Mouse (Mus musculus) embryonic stem cell, embryonic (primary cell): ENCODE data around the gene Fga.

Experiments used
- CTCF ChIA-PET, 4 experiments: fragments of 300-600 bp in 2 of 4; fragments of 350-600 bp in 2 of 4; sonication (Branson Sonifier 250); formaldehyde crosslinking; loops; one replicate each; lab custom pipeline; 2022; ENCODE audit warnings: inconsistent platforms in 2 of 4; lab: Charles Lee
- POLR2A ChIA-PET, 4 experiments: fragments of 300-600 bp in 2 of 4; fragments of 350-600 bp in 2 of 4; sonication (Branson Sonifier 250); formaldehyde crosslinking; loops; one replicate each; lab custom pipeline; 2022; ENCODE audit warnings: antibody characterized with exemption in 4 of 4, inconsistent platforms in 1 of 4; lab: Charles Lee

The Fga gene

DNA sequence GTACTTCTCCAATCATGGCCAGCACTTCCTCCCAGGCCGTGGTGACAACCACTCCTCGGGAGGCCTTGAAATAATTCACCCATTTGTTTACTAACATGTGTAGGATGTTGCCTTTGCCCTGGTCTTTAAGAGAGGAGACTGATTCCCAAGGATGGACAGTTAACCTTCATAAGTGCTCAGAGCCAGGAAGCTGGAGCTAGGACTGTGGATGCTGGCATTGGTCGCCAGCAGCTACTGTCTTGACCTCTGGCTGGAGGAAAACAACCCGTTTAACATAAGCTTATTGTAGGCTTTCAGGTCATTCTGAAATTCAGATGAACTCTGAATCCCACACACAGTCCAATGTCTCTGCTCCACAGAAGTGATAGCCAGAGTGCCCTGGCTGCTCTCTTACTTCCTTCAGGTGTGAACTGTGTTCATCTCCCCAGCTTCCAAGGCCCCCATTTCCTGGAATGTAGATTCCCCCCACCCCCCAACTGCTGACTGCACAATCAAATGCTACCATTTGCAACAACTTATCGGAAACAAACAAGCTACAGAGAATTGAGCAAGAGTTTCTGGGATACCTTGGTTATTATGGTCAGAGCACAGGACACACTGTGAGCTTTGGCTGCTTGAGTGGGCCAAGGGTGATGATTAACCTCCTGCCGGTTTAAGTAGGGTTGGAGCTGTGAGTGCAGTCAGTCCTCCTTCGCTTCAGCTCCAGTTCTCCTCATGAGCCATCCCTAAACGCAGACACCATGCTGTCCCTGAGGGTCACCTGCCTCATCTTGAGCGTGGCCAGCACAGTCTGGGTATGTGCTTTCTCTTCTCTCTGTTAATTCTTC lies at the start of gene Fga:
Fga (plus strand) TSS at position 602 of the 827 bp plus-strand sequence.
- ChIA-PET CTCF (interaction anchor here in 1 of 4 experiments (1.3 kb wide), 1 partner anchor 28 kb away, joined by 3 read pairs; no protein-coding TSS in a partner anchor), POLR2A (interaction anchor here in 2 of 4 experiments (0.6 to 2.2 kb wide), 5 partner anchors 9 to 240 kb away, joined by 3 to 5 read pairs (median 3); partner anchors contain the start of gene Plrg1 (in 1 of the 2))

DNA sequence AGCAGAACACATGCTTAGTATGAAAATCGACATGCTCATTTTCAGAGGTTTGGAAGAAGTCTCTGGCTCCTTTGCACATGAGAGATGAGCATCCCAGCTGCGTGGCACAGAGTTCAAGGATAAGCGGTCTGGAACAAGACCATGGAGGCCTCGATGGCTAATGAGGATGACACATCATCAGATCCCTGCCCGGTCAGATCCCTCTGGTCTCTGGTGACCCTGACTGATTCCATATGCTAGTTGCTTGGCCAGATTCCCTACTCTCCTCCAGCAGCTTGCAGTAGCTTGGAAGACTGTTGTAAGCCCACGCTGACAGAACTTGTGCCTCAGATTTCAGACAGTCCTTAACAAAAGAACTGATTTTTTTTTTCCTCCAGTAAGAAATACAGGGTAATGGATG lies 45.1 kb upstream of the Fga start:
- ChIA-PET POLR2A (no interaction called here), CTCF (no interaction called here)

DNA sequence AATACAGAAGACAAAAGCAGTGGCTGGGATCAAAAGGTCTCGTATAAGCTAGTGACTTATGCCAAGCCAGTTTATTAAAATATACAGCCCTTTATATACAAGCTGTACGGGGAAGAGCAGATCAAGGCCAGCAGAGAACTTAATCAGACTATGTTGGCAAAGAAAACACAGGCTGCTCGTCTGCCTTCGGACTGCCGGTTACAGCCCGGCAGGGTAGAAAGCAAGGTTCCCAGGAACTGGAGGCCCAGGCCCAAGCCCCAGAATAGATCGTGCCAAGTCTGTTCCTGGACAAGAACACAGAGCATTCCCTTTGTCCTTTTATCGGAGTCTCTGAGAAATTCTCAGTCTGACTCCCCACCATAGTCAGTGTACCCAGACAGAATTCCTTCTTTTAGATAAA lies 44.0 kb upstream of the Fga start:
- ChIA-PET POLR2A (no interaction called here), CTCF (interaction anchor here in 2 of 4 experiments (0.6 kb wide), 3 partner anchors 11 to 65 kb away, joined by 3 to 4 read pairs (median 3); no protein-coding TSS in a partner anchor)

DNA sequence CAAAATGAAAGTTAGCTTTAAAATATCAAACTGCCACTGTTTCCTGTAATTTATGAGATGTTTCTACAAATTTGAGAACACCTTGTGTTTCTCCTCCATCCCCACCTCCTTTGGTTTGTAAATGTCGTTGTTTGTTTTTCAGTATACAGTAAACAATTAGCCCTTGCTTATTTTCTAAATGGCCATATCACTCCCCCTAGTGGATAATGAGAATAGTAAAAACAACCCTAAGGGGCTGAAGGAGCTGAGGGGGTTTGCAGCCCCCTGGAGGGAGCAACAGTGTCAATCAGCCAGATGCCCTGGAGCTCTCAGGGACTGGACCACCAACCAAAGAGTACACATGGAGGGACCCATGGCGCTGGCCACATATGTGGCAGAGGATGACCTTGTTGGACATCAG lies 41.0 kb upstream of the Fga start:
- CTCF ChIA-PET = interaction anchor here in 3 of 4 experiments (0.5 to 1.8 kb wide), 10 partner anchors 10 to 1779 kb away, joined by 3 to 8 read pairs (median 3); no protein-coding TSS in a partner anchor
- POLR2A ChIA-PET = interaction anchor here in 2 of 4 experiments (0.9 to 1.8 kb wide), 3 partner anchors 10 to 81 kb away, joined by 3 to 4 read pairs (median 3); partner anchors contain the start of gene Plrg1 (in 1 of the 2)

DNA sequence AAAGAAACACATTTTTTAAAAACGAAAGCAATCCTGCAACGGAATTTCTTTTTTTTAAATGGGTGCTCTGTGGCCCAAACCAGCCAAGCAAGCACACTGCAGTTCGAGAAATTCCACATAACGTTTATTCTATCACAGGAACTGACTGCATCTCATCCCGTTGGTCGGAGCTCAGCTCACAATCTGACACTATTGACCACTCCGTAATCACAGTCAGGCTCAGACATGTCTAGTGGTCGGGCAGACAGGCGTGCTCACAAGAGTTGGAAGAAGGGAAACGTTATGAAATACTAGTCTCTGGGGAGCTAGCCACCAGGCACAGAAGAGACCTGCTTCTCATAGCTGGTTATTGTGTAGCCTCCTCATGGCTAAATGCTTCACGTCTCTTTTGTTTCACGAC lies 33.9 kb upstream of the Fga start:
- ChIA-PET CTCF (interaction anchor here in 1 of 4 experiments (0.7 kb wide), 1 partner anchor 107 kb away, joined by 3 read pairs; no protein-coding TSS in a partner anchor), POLR2A (interaction anchor here in 1 of 4 experiments (0.6 kb wide), 1 partner anchor 131 kb away, joined by 3 read pairs; no protein-coding TSS in a partner anchor)

DNA sequence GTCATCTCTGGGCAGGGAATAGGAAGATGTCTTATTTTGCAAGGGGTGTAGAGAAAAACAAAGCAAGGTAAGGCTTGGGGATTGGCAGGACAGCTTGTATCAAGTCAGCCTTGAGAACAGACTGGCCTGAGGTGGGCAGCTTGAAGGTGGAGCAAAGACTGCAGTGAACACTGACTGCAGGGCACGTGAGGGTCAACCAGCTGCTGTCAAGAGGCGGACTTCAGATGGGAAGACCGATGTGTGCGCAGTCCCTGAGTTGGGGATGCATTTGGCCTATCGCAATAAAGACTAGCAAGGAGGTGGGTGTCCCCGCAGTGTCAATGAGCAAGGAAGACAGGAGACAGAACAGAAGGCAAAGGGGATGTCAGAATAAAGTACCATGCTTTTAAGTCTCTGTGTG lies 32.9 kb upstream of the Fga start:
- CTCF ChIA-PET = no interaction called here
- POLR2A ChIA-PET = no interaction called here

DNA sequence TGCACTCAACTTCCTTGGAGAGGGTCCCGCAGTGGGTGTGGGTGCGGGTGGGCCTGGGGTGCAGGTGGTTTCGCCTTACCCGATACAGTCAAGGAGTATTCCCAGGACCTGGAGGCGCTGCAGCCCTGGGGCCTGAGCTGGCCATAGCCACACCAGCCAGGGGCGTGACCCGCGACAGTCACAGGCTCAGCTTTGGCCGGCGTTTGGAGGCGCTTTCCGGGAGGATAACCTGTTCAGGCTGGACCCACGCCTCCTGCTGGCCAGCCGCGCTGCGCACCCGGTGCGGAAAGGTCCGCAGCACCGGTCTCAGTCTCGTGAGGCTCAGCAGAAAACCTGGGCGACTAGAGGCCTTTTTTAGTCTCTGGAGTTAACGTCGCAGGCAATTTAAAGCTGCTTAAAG lies 30.5 kb upstream of the Fga start:
- POLR2A ChIA-PET = interaction anchor here in 2 of 4 experiments (1.2 to 3.3 kb wide), 4 partner anchors 10 to 60 kb away, joined by 3 to 10 read pairs (median 4); partner anchors contain the start of genes Fgg (in 1 of the 2) and Plrg1 (in 1 of the 2)

DNA sequence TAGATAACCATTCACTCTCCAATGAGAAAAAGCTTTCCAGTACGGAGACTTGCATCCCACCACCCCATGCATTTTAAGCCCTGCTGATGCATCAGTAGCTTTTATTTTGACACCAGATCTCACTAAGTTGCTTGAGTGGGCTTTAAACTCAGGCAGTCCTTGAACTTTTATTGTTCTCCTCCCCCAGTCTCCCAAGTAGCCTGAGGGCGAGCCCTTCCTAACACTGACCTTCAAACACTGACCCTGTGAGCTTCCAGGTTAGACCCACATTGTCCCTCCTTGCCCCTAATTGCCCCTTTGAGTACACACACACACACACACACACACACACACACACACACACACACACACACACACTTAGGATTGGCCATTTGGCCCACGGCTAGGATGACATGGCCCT lies 29.2 kb upstream of the Fga start:
- CTCF ChIA-PET = interaction anchor here in 2 of 4 experiments (1.1 to 1.7 kb wide), 4 partner anchors 9 to 117 kb away, joined by 3 to 4 read pairs (median 3); partner anchors contain the start of gene Fgg (in 1 of the 2)
- POLR2A ChIA-PET = interaction anchor here in 3 of 4 experiments (0.6 to 3.3 kb wide), 5 partner anchors 55 to 1894 kb away, joined by 3 to 10 read pairs (median 3); partner anchors contain the start of gene Plrg1 (in 2 of the 3)

More for the DNA sequence above, 30.5 kb upstream of the Fga start:
- CTCF ChIA-PET = interaction anchor here (0.7 to 1.7 kb wide), 10 partner anchors 9 to 118 kb away, joined by 3 to 7 read pairs (median 3); partner anchors contain the start of gene Plrg1 (in 2 of the 4)

DNA sequence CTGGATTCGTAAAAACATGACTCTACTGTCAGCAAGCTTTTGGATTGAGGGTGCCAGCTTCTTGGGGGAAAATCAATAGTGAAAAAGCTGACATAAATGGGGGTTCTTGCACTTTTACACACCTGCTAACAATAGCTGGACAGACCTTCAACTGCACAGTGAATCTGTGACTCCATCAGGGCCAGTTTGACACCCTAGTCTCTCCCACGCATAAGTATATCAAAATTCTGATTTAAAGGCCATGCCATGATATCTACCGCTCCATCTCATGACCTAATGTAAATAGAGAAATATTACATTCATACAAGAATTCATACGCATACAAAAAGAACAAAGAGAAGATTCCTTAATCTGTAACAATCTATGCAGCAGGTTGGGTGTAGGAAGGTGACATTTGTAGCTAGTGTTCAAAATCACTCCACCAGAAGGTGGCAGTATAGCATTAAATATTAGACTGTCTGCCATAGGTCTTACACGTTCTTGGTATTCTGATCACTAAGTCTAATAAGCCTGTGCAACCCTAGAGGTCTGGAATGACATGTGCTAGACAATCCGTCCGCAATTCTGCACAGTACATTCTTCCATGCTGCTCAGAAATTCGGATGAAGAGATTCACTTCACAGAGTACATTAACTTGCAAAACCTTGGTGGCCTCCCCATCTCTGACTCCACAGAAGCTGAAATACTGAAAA lies 27.0 kb upstream of the Fga start:
- ChIA-PET POLR2A (interaction anchor here in 2 of 4 experiments (1.0 to 2.4 kb wide), 6 partner anchors 53 to 73 kb away, joined by 3 to 13 read pairs (median 6); partner anchors contain the start of gene Plrg1 (in 2 of the 2)), CTCF (interaction anchor here in 3 of 4 experiments (0.5 to 2.4 kb wide), 22 partner anchors 9 to 1098 kb away, joined by 3 to 34 read pairs (median 4); partner anchors contain the start of genes Plrg1 (in 2 of the 3) and Fgg (in 1 of the 3))

DNA sequence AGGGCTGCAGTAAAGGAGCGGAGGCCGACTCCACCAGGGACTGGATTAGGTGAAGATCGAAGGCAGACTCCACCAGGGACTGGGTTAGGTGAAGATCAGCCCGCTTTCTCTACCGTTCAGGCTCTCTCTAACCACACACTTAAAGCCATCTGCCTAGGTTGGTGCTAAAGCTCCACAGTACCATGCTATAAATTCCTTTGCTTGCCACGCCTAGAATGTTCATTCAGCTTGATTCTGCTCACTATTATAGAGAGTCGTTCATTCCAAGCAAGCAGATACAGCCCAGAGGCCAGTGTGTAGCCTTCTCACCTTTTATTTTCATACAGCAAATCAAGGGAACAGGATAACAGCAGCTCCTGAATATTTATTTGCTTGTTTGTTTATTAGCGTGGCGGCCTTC lies 25.9 kb upstream of the Fga start:
- ChIA-PET CTCF (interaction anchor here in 3 of 4 experiments (0.8 to 2.4 kb wide), 15 partner anchors 10 to 275 kb away, joined by 3 to 34 read pairs (median 5); partner anchors contain the start of genes Plrg1 (in 2 of the 3) and Lrat (in 1 of the 3)), POLR2A (interaction anchor here in 2 of 4 experiments (1.0 to 2.4 kb wide), 6 partner anchors 52 to 72 kb away, joined by 3 to 13 read pairs (median 6); partner anchors contain the start of gene Plrg1 (in 2 of the 2))

DNA sequence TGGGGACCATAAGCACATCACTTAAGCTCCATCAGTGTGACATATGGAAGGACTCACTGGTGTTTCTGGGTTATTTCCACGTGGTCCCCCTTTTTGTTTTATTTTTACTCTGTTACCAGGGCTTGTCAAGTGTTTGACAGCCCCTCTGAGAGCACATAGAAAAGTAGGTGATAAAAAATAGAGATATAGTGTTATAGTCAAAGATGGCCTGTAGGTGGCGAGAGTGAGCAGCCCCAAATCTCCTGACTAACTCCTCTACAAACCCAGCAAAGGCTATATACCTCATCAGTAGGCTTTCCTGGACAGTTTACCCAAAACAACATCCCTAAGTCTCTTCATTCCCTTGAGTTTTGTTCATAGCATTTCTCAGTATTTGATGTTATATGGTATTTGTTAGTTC lies 23.7 kb upstream of the Fga start:
- ChIA-PET CTCF (interaction anchor here in 3 of 4 experiments (0.5 to 0.7 kb wide), 5 partner anchors 21 to 96 kb away, joined by 3 to 5 read pairs (median 3); no protein-coding TSS in a partner anchor), POLR2A (no interaction called here)

DNA sequence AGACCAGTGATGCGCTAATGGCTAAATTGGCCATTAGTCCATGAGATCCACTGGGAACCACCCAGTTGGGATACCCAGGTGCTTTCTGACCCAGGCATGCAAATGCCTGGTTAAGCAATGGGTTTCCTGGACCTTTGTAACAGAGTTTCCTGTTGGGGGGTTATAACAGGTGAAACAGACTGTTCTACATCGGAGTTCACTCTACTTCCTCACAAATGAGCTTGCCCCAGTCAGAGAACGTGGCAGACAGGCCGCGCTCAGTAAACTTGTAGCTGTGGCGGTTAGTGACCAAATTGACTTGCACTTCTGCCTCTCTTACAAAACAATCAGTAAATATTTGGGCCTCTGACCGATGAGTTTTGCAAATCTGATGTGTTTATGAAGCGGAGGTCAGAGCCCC lies 22.8 kb upstream of the Fga start:
- ChIA-PET POLR2A (interaction anchor here in 1 of 4 experiments (0.7 to 0.9 kb wide), 2 partner anchors 51 to 113 kb away, joined by 3 to 6 read pairs; no protein-coding TSS in a partner anchor), CTCF (interaction anchor here in 1 of 4 experiments (1.2 kb wide), 1 partner anchor 51 kb away, joined by 4 read pairs; no protein-coding TSS in a partner anchor)

DNA sequence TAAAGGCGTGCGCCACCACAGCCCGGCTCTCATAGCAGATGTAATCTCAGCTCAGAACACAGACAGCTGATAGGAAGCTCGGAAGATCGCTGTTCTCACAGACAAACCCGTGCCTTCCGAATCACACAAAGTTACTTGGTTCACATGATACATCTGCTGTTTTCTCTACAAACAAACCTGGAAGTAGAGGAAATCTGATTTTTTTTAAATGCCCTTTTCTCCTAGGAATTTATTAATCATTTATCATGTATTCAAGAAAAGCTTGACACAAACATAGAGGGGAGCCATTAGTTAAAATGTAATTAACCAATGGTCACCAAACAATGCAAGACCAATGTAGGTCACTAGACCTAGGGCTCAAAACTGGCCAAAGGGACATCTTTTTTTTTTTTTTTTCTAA lies 21.1 kb upstream of the Fga start:
- POLR2A ChIA-PET = interaction anchor here in 1 of 4 experiments (0.9 kb wide), 1 partner anchor 21 kb away, joined by 3 read pairs; the partner anchor contains the start of gene Fga

DNA sequence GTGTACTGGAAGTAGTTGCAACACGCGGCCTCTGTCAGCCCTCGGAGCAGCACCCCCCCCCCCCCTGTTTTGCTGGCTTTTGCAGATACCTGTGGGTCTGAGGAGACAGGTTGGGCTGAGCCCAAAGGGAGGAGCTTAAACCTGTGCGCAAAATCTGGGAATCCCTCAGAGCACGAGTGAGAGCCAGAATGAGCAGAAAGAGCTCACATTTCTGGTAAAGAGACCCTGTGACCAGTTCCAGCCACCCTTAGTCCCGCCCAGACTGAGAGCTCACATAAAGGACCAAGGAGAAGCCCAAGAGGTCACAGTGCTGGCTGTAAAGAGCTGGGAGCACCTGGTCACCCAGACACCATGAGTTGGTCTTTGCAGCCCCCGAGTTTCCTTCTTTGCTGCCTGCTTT lies 18.3 kb upstream of the Fga start, which contains the start of gene Fgg:
Fgg (plus strand) TSS at position 168 of the 400 bp plus-strand sequence.
- POLR2A ChIA-PET = interaction anchor here (0.6 to 1.5 kb wide), 12 partner anchors 12 to 1444 kb away, joined by 3 to 9 read pairs (median 4); partner anchors contain the start of gene Plrg1 (in 2 of the 4)
- CTCF ChIA-PET = interaction anchor here (0.6 to 1.1 kb wide), 11 partner anchors 9 to 239 kb away, joined by 3 to 10 read pairs (median 4); partner anchors contain the start of gene Plrg1 (in 1 of the 4)

More for the DNA sequence above, 21.1 kb upstream of the Fga start:
- CTCF ChIA-PET = interaction anchor here in 1 of 4 experiments (1.2 kb wide), 1 partner anchor 9 kb away, joined by 3 read pairs; no protein-coding TSS in a partner anchor

DNA sequence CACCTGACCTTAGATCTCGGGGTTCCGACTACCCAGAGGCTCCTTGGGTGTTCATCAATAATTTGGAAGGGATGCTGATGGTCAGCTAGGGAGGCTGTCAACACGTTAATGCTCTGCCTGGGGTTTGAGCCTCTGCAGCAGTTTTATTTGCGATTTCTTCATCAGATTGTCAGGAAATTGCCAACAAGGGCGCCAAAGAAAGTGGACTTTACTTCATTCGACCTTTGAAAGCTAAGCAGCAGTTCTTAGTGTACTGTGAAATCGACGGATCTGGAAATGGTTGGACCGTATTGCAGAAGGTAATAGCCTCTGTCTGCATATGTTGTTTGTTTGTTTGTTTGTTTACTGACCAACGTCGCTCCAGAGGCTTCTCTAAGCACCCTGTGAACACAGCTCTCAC lies 15.6 kb upstream of the Fga start:
- ChIA-PET POLR2A (interaction anchor here in 1 of 4 experiments (0.7 kb wide), 1 partner anchor 895 kb away, joined by 3 read pairs; no protein-coding TSS in a partner anchor), CTCF (interaction anchor here in 1 of 4 experiments (2.0 kb wide), 1 partner anchor 11 kb away, joined by 5 read pairs; no protein-coding TSS in a partner anchor)

DNA sequence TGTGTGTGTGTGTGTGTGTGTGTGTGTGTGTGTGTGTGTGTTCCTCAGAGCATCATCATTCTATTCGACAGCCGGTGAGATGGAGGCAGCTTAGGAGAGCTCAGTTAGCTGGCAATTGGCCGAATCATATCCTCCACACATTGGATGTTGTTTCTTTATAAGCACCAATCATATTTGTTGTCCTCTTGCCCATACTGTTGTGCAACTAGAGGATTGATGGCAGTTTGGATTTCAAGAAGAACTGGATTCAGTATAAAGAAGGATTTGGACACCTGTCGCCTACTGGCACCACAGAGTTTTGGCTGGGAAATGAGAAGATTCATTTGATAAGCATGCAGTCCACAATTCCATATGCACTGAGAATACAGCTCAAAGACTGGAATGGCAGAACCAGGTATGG lies 14.7 kb upstream of the Fga start:
- POLR2A ChIA-PET = interaction anchor here in 1 of 4 experiments (0.7 kb wide), 1 partner anchor 894 kb away, joined by 3 read pairs; no protein-coding TSS in a partner anchor
- CTCF ChIA-PET = interaction anchor here in 1 of 4 experiments (2.0 kb wide), 1 partner anchor 12 kb away, joined by 5 read pairs; no protein-coding TSS in a partner anchor

DNA sequence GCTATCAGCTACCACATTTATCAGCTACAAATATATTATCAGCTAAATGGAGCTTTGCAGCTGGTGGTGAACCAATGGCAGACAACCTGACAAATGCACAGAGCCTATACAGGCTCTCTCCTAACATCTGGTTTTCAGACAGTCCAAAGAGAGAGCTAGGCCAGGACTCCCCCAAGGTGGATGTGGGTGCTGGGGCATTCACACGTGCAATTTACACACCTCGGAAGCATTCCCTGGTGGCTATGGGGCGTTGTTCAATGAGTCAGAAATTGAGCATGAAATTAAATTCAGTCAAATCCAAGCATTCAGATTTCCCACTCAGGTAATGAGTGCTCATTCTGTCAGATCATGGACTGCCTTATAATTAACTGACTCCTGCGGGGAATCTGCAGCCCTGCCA lies 14.3 kb upstream of the Fga start:
- CTCF ChIA-PET = no interaction called here

More for the DNA sequence above, 14.3 kb upstream of the Fga start:
- POLR2A ChIA-PET = no interaction called here
